Mouse (Mus musculus): ENCODE results near the gene Agap1.

The Agap1 gene

GRCm38 (mm10) chr1:89454196-89455123, at the start of gene Agap1:
TSS of gene Agap1 (plus strand) at chr1:89454806.
- in situ Hi-C loops (cut with MseI, MboI): no loop called here

GRCm38 (mm10) chr1:89405991-89406390, 48.6 kb upstream of the Agap1 start:
- in situ Hi-C loops (cut with MseI, MboI): no loop called here

GRCm38 (mm10) chr1:89407986-89408385, 46.6 kb upstream of the Agap1 start:
- in situ Hi-C loops (cut with MseI, MboI): no loop called here

GRCm38 (mm10) chr1:89413122-89413521, 41.5 kb upstream of the Agap1 start:
- in situ Hi-C loops (cut with MseI, MboI): no loop called here

GRCm38 (mm10) chr1:89414563-89414962, 40.0 kb upstream of the Agap1 start:
- in situ Hi-C loops (cut with MseI, MboI): no loop called here

- in situ Hi-C loops (cut with MseI, MboI): no loop called here
Measured at GRCm38 (mm10) chr1:89416929-89417328, 37.7 kb upstream of the Agap1 start.

GRCm38 (mm10) chr1:89420642-89421041, 34.0 kb upstream of the Agap1 start:
- in situ Hi-C loops (cut with MseI, MboI): no loop called here

GRCm38 (mm10) chr1:89421401-89421800, 33.2 kb upstream of the Agap1 start:
- in situ Hi-C loops (cut with MseI, MboI): no loop called here

GRCm38 (mm10) chr1:89424563-89424962, 30.0 kb upstream of the Agap1 start:
- in situ Hi-C loops (cut with MseI, MboI): no loop called here

GRCm38 (mm10) chr1:89426137-89426536, 28.5 kb upstream of the Agap1 start:
- in situ Hi-C loops (cut with MseI, MboI): no loop called here

GRCm38 (mm10) chr1:89428671-89429070, 25.9 kb upstream of the Agap1 start:
- in situ Hi-C loops (cut with MseI, MboI): no loop called here

GRCm38 (mm10) chr1:89429946-89430640, 24.5 kb upstream of the Agap1 start:
- in situ Hi-C loops (cut with MseI, MboI): no loop called here

GRCm38 (mm10) chr1:89439351-89439750, 15.3 kb upstream of the Agap1 start:
- in situ Hi-C loops (cut with MseI, MboI): no loop called here

GRCm38 (mm10) chr1:89441236-89441897, 13.2 kb upstream of the Agap1 start:
- in situ Hi-C loops (cut with MseI, MboI): no loop called here

GRCm38 (mm10) chr1:89443512-89443911, 11.1 kb upstream of the Agap1 start:
- in situ Hi-C loops (cut with MseI, MboI): no loop called here

- in situ Hi-C loops (cut with MseI, MboI): no loop called here
Measured at GRCm38 (mm10) chr1:89444014-89444413, 10.6 kb upstream of the Agap1 start.

GRCm38 (mm10) chr1:89450139-89450538, 4.5 kb upstream of the Agap1 start:
- in situ Hi-C loops (cut with MseI, MboI): no loop called here

- in situ Hi-C loops (cut with MseI, MboI): no loop called here
Measured at GRCm38 (mm10) chr1:89452138-89452537, 2.5 kb upstream of the Agap1 start.

GRCm38 (mm10) chr1:89453666-89454065, 940 bp upstream of the Agap1 start:
- in situ Hi-C loops (cut with MseI, MboI): no loop called here

GRCm38 (mm10) chr1:89455421-89456091, 950 bp downstream of the Agap1 start:
- in situ Hi-C loops (cut with MseI, MboI): no loop called here

GRCm38 (mm10) chr1:89456456-89456855, 1.9 kb downstream of the Agap1 start:
- in situ Hi-C loops (cut with MseI, MboI): no loop called here
